Mouse (Mus musculus) myocyte (in vitro differentiated cells): ENCODE results near the gene Tekt1.

Experiments used
- CEBPB ChIP-seq: IDR thresholded peaks from 2 replicates; pipeline ENCODE4 v1.6.1; 2011; ENCODE audit warnings: mild to moderate bottlenecking, moderate library complexity; ENCODE audit not compliant: poor library complexity, insufficient read depth, severe bottlenecking
- E2F4 ChIP-seq: IDR thresholded peaks from one replicate; pipeline ENCODE4 v1.6.1; 2011; ENCODE audit warnings: mild to moderate bottlenecking, control low read depth, moderate library complexity; ENCODE audit not compliant: insufficient read depth
- MAX ChIP-seq: IDR thresholded peaks from one replicate; pipeline ENCODE4 v1.6.1; 2011; ENCODE audit warnings: low read depth, mild to moderate bottlenecking, control low read depth
- MYOD1 ChIP-seq, 3 experiments: IDR thresholded peaks; one replicate each; pipeline ENCODE4 v1.6.1; 2011; ENCODE audit warnings: control low read depth in 2 of 3, low read depth in 2 of 3, mild to moderate bottlenecking in 2 of 3, moderate library complexity in 1 of 3; ENCODE audit not compliant: insufficient read length in 2 of 3, control insufficient read depth in 1 of 3
- MYOG ChIP-seq, 3 experiments: IDR thresholded peaks; one replicate each; pipeline ENCODE4 v1.6.1; 2011; ENCODE audit warnings: control low read depth in 2 of 3, low read depth in 2 of 3, mild to moderate bottlenecking in 2 of 3; ENCODE audit not compliant: insufficient read length in 2 of 3, control insufficient read depth in 1 of 3, insufficient read depth in 1 of 3
- POLR2A ChIP-seq: IDR thresholded peaks from one replicate; pipeline ENCODE4 v1.6.1; 2011; ENCODE audit warnings: low read depth, mild to moderate bottlenecking, control low read depth, moderate library complexity; ENCODE audit not compliant: insufficient read length
- POLR2AphosphoS2 ChIP-seq: IDR thresholded peaks from one replicate; pipeline ENCODE4 v1.6.1; 2011; ENCODE audit warnings: low read depth, control low read depth; ENCODE audit not compliant: insufficient read length
- REST ChIP-seq: IDR thresholded peaks from one replicate; pipeline ENCODE4 v1.6.1; 2011; ENCODE audit warnings: mild to moderate bottlenecking, control low read depth, moderate library complexity; ENCODE audit not compliant: insufficient read depth, insufficient read length
- SRF ChIP-seq: IDR thresholded peaks from one replicate; pipeline ENCODE4 v1.6.1; 2011; ENCODE audit warnings: low read depth; ENCODE audit not compliant: control insufficient read depth, insufficient read length
- TCF12 ChIP-seq: IDR thresholded peaks from one replicate; pipeline ENCODE4 v1.6.1; 2011; ENCODE audit warnings: mild to moderate bottlenecking, control low read depth; ENCODE audit not compliant: poor library complexity, insufficient read depth, severe bottlenecking
- TCF3 ChIP-seq: IDR thresholded peaks from one replicate; pipeline ENCODE4 v1.6.1; 2011; ENCODE audit warnings: low read depth, control low read depth; ENCODE audit not compliant: insufficient read length
- USF1 ChIP-seq: IDR thresholded peaks from one replicate; pipeline ENCODE4 v1.6.1; 2011; ENCODE audit warnings: low read depth, mild to moderate bottlenecking, control low read depth, moderate library complexity

- TF ChIP-seq MYOG (IDR thresholded peaks at IDR 0.05; ENCODE audit: control insufficient read depth in 1 of 3, insufficient read depth in 1 of 3, insufficient read length in 2 of 3, low read depth in 2 of 3) (no peak), POLR2A (no peak), E2F4 (no peak), TCF12 (no peak), CEBPB (no peak), MAX (no peak), USF1 (no peak), POLR2AphosphoS2 (no peak), SRF (no peak), MYOD1 (IDR thresholded peaks at IDR 0.05; ENCODE audit: control insufficient read depth in 1 of 3, insufficient read length in 2 of 3, low read depth in 2 of 3) (no peak), REST (no peak), TCF3 (no peak)
Observed at GRCm38 (mm10) chr11:72410521-72411092, 48.4 kb upstream of the Tekt1 start.
